Mouse (Mus musculus) Patski (cell line): Measurements from ENCODE around the gene Nxt1. TPM values are rescaled to one million over a fixed set of nuclear protein-coding genes. Genes with fewer than 3 reads are reported as not detected.

Experiments
- ATAC-seq: fragments of 100-300 bp; one replicate; pipeline ENCODE4 v1.8.0; 2021
- CTCF ChIA-PET: fragments of 350-600 bp; sonication (Branson Sonifier 250); formaldehyde crosslinking; loops from one replicate; lab custom pipeline; 2022; ENCODE audit warnings: inconsistent platforms; lab: Charles Lee
- POLR2A ChIA-PET: fragments of 350-600 bp; sonication (Branson Sonifier 250); formaldehyde crosslinking; loops from one replicate; lab custom pipeline; 2022; ENCODE audit warnings: antibody characterized with exemption, inconsistent platforms; lab: Charles Lee
- DNase-seq: peaks from one replicate; pipeline ENCODE4 v3.0.0-alpha.2; 2011; ENCODE audit warnings: low read depth, low spot score
- H3K27me3 ChIP-seq: fragments of 371-371 bp; one replicate; pipeline ENCODE4 v1.5.1; 2021
- CTCF ChIP-seq: fragments of 100-300 bp; IDR thresholded peaks from one replicate; pipeline ENCODE4 v1.5.1; 2021
- in situ Hi-C: fragments of 300-500 bp; cut with MboI; formaldehyde crosslinking; loops from 3 replicates; pipeline ENCODE4 v1.11.1; 2018; ENCODE audit warnings: low pct_unique_long_range_greater_than_20kb, mixed read lengths
- polyA plus RNA-seq: library from polyadenylated mRNA; unstranded; gene quantifications from one replicate; pipeline ENCODE4 v1.2.3, GENCODE M21; 2021

Gene Nxt1
- polyA plus RNA-seq, 1 experiment from 2014 or later = 30.5 TPM

DNA sequence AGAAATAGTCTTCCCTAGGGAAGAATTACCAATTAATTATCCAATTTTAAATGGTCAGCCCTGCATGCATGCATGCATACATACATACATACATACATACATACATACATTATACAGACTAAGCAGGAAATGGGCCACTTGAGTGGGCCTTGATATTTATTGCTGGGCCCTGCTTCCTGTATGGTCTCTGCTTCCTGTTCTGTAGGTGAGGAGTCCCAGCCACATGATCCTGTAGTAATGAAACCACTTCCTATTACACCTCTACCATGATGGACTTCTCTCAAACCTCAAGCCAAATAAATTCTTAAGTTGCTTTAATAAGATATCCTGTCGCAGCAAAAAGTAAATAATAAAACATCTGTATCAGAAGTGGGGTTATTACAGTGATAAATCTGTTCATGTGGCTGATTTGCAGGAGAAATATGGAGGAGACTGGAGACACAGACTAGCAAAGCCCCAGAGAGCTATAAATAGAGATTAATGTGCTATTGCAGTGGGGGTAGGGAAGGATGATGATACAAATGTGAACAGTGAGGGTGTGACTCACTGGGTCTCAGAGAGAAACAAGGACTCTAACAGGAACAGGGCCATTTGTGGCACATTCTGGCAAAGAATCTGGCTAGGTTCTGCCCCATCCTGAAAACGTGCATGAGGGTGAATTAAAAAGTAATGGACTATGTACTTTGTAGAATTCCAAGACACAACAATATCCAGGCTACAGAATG is 47.0 kb downstream of the Nxt1 start:
- H3K27me3 ChIP-seq = no peaks in the 10 kb centered on the region
- ChIA-PET CTCF (interaction anchor here (1.1 to 4.5 kb wide), 4 partner anchors 11 to 17 kb away, joined by 3 to 27 read pairs (median 4); partner anchors contain the start of gene Napb), POLR2A (no interaction called here)
- in situ Hi-C loops = no loop called here
- TF ChIP-seq CTCF = no peak
- ATAC-seq = peak; percentile 85
- no peak for DNase-seq

Other genes starting within 250 kb of the Nxt1 start
- gene Cd93, start 229.0 kb upstream of the Nxt1 start, polyA plus RNA-seq = 0.01 TPM
- 27.8 TPM for gene Gzf1, start 8.4 kb downstream of the Nxt1 start, polyA plus RNA-seq
- 4.3 TPM for gene Napb, start 59.9 kb downstream of the Nxt1 start, polyA plus RNA-seq
- not detected for gene Cstl1, start 77.8 kb downstream of the Nxt1 start, polyA plus RNA-seq
- not detected for gene Cst11, start 98.9 kb downstream of the Nxt1 start, polyA plus RNA-seq
- gene 8030411F24Rik, start 109.4 kb downstream of the Nxt1 start, polyA plus RNA-seq = not detected
- gene Cst12, start 116.8 kb downstream of the Nxt1 start, polyA plus RNA-seq = not detected
- gene Cst8, start 126.2 kb downstream of the Nxt1 start, polyA plus RNA-seq = not detected
- not detected for gene Cst13, start 147.5 kb downstream of the Nxt1 start, polyA plus RNA-seq
- gene Cst9, start 162.5 kb downstream of the Nxt1 start, polyA plus RNA-seq = not detected
- not detected for gene 9230104L09Rik, start 192.4 kb downstream of the Nxt1 start, polyA plus RNA-seq
- gene Cst3, start 203.1 kb downstream of the Nxt1 start, polyA plus RNA-seq = 1,093 TPM